Mouse (Mus musculus): Measurements from ENCODE around the gene Arg1. TPM values are rescaled to one million over a fixed set of nuclear protein-coding genes. Genes with fewer than 3 reads are reported as not detected.

Arg1 gene
- polyA plus RNA-seq, 1 experiment from 2014 or later = 1.5 TPM

DNA sequence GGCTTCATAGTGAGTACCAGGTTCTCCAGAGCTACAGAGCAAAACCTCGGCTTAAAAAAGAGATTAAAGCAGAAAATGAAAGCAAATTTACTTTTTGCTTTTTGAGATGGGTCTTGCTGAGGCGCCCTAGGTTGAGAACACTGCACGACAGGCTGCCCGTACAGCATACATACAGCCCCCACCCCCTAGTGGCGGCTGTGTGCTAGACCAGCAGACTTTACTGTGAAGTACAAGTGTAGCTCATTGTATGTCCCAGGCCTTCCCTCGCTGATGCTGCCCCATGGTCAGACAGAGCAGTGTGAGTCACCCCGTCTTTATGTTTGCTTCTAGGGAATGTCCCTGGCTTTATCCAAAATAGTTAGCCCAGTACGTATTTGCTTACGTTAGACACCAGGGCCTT is 41.3 kb downstream of the Arg1 start:
- no peak overlapping the region for H3K27ac ChIP-seq (ENCODE audit: low read depth, low read length)
- peaks cover 4% of the 10 kb centered on the region for H3K36me3 ChIP-seq (ENCODE audit: control insufficient read depth, insufficient read depth, low read length)
- H3K27me3 ChIP-seq (ENCODE audit: control insufficient read depth, insufficient read depth, low read length) = no peaks in the 10 kb centered on the region
- ATAC-seq (replicated peaks; ENCODE audit: low FRiP score) (no peak), DNase-seq (ENCODE audit: low spot score) (peak; percentile 62)
- H3K4me3 ChIP-seq (ENCODE audit: low read depth, low read length) = no peak overlapping the region
- no peak overlapping the region for H3K4me2 ChIP-seq (ENCODE audit: low read depth, low read length, severe bottlenecking)
- H3K4me1 ChIP-seq (replicated peaks; ENCODE audit: control insufficient read depth, insufficient read depth, low read length) = no peaks in the 10 kb centered on the region
- no peak overlapping the region for H3K9ac ChIP-seq (ENCODE audit: low read length)
- H3K9me3 ChIP-seq (ENCODE audit: control insufficient read depth, low read length) = no peaks in the 10 kb centered on the region
- WGBS = 87% methylated on average over 9 of the region's 9 CpGs

GRCm38 (mm10) chr10:24873624-24874023 is 53.7 kb downstream of the Arg1 start:
- H3K36me3 ChIP-seq (ENCODE audit: control insufficient read depth, insufficient read depth, low read length) = peaks cover 8% of the 10 kb centered on the region; the same call in 1 of the 2 replicates
- no peak overlapping the region for H3K27ac ChIP-seq (ENCODE audit: low read depth, low read length)
- DNase-seq (ENCODE audit: low spot score) (no peak), ATAC-seq (replicated peaks; ENCODE audit: low FRiP score) (no peak)
- H3K9me3 ChIP-seq (ENCODE audit: control insufficient read depth, low read length) = no peaks in the 10 kb centered on the region
- H3K4me3 ChIP-seq (ENCODE audit: low read depth, low read length) = no peak overlapping the region
- no peak overlapping the region for H3K4me2 ChIP-seq (ENCODE audit: low read depth, low read length, severe bottlenecking)
- H3K9ac ChIP-seq (ENCODE audit: low read length) = no peak overlapping the region
- 84% methylated on average over 4 of the region's 4 CpGs for WGBS
- H3K4me1 ChIP-seq (replicated peaks; ENCODE audit: control insufficient read depth, insufficient read depth, low read length) = no peaks in the 10 kb centered on the region
- no peaks in the 10 kb centered on the region for H3K27me3 ChIP-seq (ENCODE audit: control insufficient read depth, insufficient read depth, low read length)

DNA sequence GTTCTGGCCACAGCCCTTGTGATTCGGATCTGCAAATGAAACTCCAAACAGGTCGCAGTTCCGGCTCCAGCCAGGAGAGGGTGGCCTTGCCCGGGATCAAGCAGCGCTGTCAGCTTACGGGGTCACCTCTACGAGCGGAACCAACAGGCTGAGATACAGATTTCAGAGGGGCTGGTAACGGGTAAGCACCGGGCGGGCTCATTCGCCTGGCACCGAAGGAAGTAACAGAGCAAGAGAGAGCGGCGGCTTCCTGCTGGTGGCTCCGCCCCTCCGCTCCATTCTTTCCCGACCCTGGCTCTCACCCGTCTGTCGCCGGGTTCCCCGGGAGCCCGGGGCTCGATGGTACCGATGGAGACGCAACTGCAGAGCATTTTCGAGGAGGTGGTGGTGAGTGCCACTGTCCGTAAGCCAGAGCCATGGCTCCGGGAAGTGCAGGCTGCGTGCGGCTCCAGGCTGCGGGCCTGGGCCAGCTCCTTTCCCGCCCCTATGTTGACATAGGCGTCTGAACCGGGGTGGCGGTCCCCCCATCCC is 57.5 kb downstream of the Arg1 start, which contains the start of gene Med23:
Med23 (plus strand) TSS at position 227 of the 531 bp plus-strand sequence.
- Histone ChIP-seq H3K4me2 (ENCODE audit: low read depth, low read length, severe bottlenecking) (peak within 1 kb of the TSS; percentile 51), H3K4me3 (ENCODE audit: low read depth, low read length) (peak within 1 kb of the TSS; percentile 71), H3K36me3 (ENCODE audit: control insufficient read depth, insufficient read depth, low read length) (peaks cover under 1% of the 10 kb centered on the region; the same call in 1 of the 2 replicates), H3K27me3 (ENCODE audit: control insufficient read depth, insufficient read depth, low read length) (no peaks in the 10 kb centered on the region), H3K9me3 (ENCODE audit: control insufficient read depth, low read length) (no peaks in the 10 kb centered on the region), H3K4me1 (replicated peaks; ENCODE audit: control insufficient read depth, insufficient read depth, low read length) (no peaks in the 10 kb centered on the region), H3K9ac (ENCODE audit: low read length) (peak within 1 kb of the TSS; percentile 84), H3K27ac (ENCODE audit: low read depth, low read length) (no peak within 1 kb of the TSS)
- WGBS = under 1% methylated on average over 36 of the region's 36 CpGs
- DNase-seq (ENCODE audit: low spot score) = peak; percentile 97
- ATAC-seq (replicated peaks; ENCODE audit: low FRiP score) = peak; percentile 99

Small RNA genes lying within 50 kb of the gene (microRNA-seq; reads per million reads assigned to microRNA genes)
- not detected for gene Mir6905 (ENCODE audit: insufficient number of aligned reads)

Other genes with a start within 250 kb of the Arg1 start
- 0.71 and 0.89 TPM in 2 replicates for gene Enpp1, start 215.3 kb downstream of the Arg1 start, polyA plus RNA-seq (2014; fragmentation: Nextera tagmentation; extraction: Ambion mirVana)
- gene Enpp3, start 84.7 kb downstream of the Arg1 start, polyA plus RNA-seq (2014; fragmentation: Nextera tagmentation; extraction: Ambion mirVana) = 4.1 and 6.4 TPM in 2 replicates
- 33.4 and 33.5 TPM in 2 replicates for gene Med23, start 57.5 kb downstream of the Arg1 start, polyA plus RNA-seq (2014; fragmentation: Nextera tagmentation; extraction: Ambion mirVana)